17 mouse cellular contexts compared by ENCODE assay signal in genomic region chr14:20225525-20225924, GRCm38 (mm10). TPM values are rescaled to one million over a fixed set of nuclear protein-coding genes. Genes with fewer than 3 reads are reported as not detected.
DNase-seq lines count a peak whose midpoint lies in the region; ATAC-seq lines count a peak whose summit lies in the region.
"Had no signal": no experiment of that assay in that cellular context is flagged by ENCODE, and none has a peak within 500 bp of the region (broad histone marks: within the 10 kb centered on the region; RNA-seq: fewer than 3 reads in every experiment).

No protein-coding gene starts in this region.

- ATAC-seq in embryonic facial prominence, embryonic 11.5 days (replicated peaks; ENCODE audit: insufficient number of reproducible peaks, low FRiP score, low TSS enrichment, low read depth): peak; percentile 74
- ATAC-seq in hindbrain, embryonic 14.5 days (ENCODE audit: low FRiP score): peak; percentile 42; the same call in 1 of the 2 replicates
- peak; percentile 67; the same call in 1 of the 2 replicates for ATAC-seq in midbrain, embryonic 14.5 days (ENCODE audit: low FRiP score, low TSS enrichment)
- no peak for ATAC-seq in erythroid progenitor cell, adult 5-6 weeks (replicated peaks; ENCODE audit: low FRiP score, poor library complexity, severe bottlenecking)
- ATAC-seq: CD4-positive, CD25-positive, alpha-beta regulatory T cell, adult 4 months had no signal

- 46% methylated on average over 4 of the region's 4 CpGs for WGBS in embryonic facial prominence, embryonic 11.5 days
- 12% methylated on average over 4 of the region's 4 CpGs for WGBS in hindbrain, embryonic 14.5 days
- WGBS in midbrain, embryonic 14.5 days: 5% methylated on average over 4 of the region's 4 CpGs

- DNase-seq in embryo, embryonic 10 days (ENCODE audit: low spot score): peak; percentile 74
- peak; percentile 46 for DNase-seq in embryonic facial prominence, embryonic 11.5 days (ENCODE audit: low spot score)
- peak; percentile 29 for DNase-seq in hindbrain, embryonic 14.5 days (ENCODE audit: low spot score)
- DNase-seq in midbrain, embryonic 14.5 days: peak; percentile 75
- no peak for DNase-seq in gastrocnemius, postnatal 25 days
- DNase-seq in cerebellum, adult 8-10 months: no peak
- no peak for DNase-seq in heart, postnatal 10 days
- DNase-seq: cerebellum, postnatal 36 days; heart, postnatal 36 days; kidney, postnatal 14 days; lung, postnatal 10 days; thymus, postnatal 14 days had no signal

- 0 out of 2 replicates have a peak overlapping the region, but pooled peaks have one; percentile 31 for H3K27ac ChIP-seq in embryonic facial prominence, embryonic 11.5 days (replicated peaks; ENCODE audit: low read depth, low read length)
- no peak overlapping the region for H3K27ac ChIP-seq in hindbrain, embryonic 14.5 days
- H3K27ac ChIP-seq in midbrain, embryonic 14.5 days (replicated peaks; ENCODE audit: low read depth, low read length): peak overlapping the region; percentile 15; the same call in 1 of the 2 replicates

- no peak overlapping the region for H3K4me3 ChIP-seq in embryonic facial prominence, embryonic 11.5 days (ENCODE audit: low read depth, low read length)
- H3K4me3 ChIP-seq in hindbrain, embryonic 14.5 days (replicated peaks; ENCODE audit: low read length): no peak overlapping the region
- H3K4me3 ChIP-seq in midbrain, embryonic 14.5 days (replicated peaks; ENCODE audit: low read depth, low read length): no peak overlapping the region

- H3K27me3 ChIP-seq in embryonic facial prominence, embryonic 11.5 days (ENCODE audit: control insufficient read depth, insufficient read depth, low read length): no peaks in the 10 kb centered on the region
- H3K27me3 ChIP-seq in hindbrain, embryonic 14.5 days (ENCODE audit: control insufficient read depth, insufficient read depth, low read length): no peaks in the 10 kb centered on the region
- H3K27me3 ChIP-seq in midbrain, embryonic 14.5 days (ENCODE audit: control insufficient read depth, insufficient read depth, low read length): no peaks in the 10 kb centered on the region

- H3K4me1 ChIP-seq in embryonic facial prominence, embryonic 11.5 days (ENCODE audit: control insufficient read depth, insufficient read depth, low read length): no peaks in the 10 kb centered on the region
- H3K4me1 ChIP-seq in hindbrain, embryonic 14.5 days (replicated peaks; ENCODE audit: control insufficient read depth, insufficient read depth, low read length): peaks cover 17% of the 10 kb centered on the region
- peaks cover 28% of the 10 kb centered on the region for H3K4me1 ChIP-seq in midbrain, embryonic 14.5 days (ENCODE audit: control insufficient read depth, insufficient read depth, low read length)

- H3K9me3 ChIP-seq in embryonic facial prominence, embryonic 11.5 days (replicated peaks; ENCODE audit: control insufficient read depth, low read length): no peaks in the 10 kb centered on the region
- H3K9me3 ChIP-seq in hindbrain, embryonic 14.5 days (ENCODE audit: control insufficient read depth, low read length): no peaks in the 10 kb centered on the region
- no peaks in the 10 kb centered on the region for H3K9me3 ChIP-seq in midbrain, embryonic 14.5 days (ENCODE audit: control insufficient read depth, low read length)

- H3K36me3 ChIP-seq in embryonic facial prominence, embryonic 11.5 days (replicated peaks; ENCODE audit: control insufficient read depth, insufficient read depth, low read depth, low read length): no peaks in the 10 kb centered on the region
- no peaks in the 10 kb centered on the region for H3K36me3 ChIP-seq in hindbrain, embryonic 14.5 days (replicated peaks; ENCODE audit: control insufficient read depth, insufficient read depth)
- no peaks in the 10 kb centered on the region for H3K36me3 ChIP-seq in midbrain, embryonic 14.5 days (ENCODE audit: control insufficient read depth, insufficient read depth, low read length)

- H3K9ac ChIP-seq in embryonic facial prominence, embryonic 11.5 days (replicated peaks; ENCODE audit: low read length): peak overlapping the region; percentile 3; the same call in 1 of the 2 replicates
- no peak overlapping the region for H3K9ac ChIP-seq in hindbrain, embryonic 14.5 days
- H3K9ac ChIP-seq in midbrain, embryonic 14.5 days (replicated peaks; ENCODE audit: low read length): 0 out of 2 replicates have a peak overlapping the region, but pooled peaks have one; percentile 26

- no peak overlapping the region for H3K4me2 ChIP-seq in embryonic facial prominence, embryonic 11.5 days (ENCODE audit: low read depth, low read length)
- no peak overlapping the region for H3K4me2 ChIP-seq in hindbrain, embryonic 14.5 days (replicated peaks)
- H3K4me2 ChIP-seq in midbrain, embryonic 14.5 days (ENCODE audit: low read length): no peak overlapping the region

- intact Hi-C loops in heart, postnatal 10 days (cut with DNase I): no loop called here

RNA-seq across cellular contexts. Expression of gene Kcnk16, which starts 43.5 kb away (rescaled TPM):
- polyA plus RNA-seq in embryonic facial prominence, embryonic 11.5 days (2014; fragmentation: Nextera tagmentation; extraction: Ambion mirVana): 0.31 TPM in 1 of 2 replicates, not detected in the other
- not detected in 2 replicates for polyA plus RNA-seq in hindbrain, embryonic 14.5 days (2014; fragmentation: Nextera tagmentation; extraction: Ambion mirVana)
- polyA plus RNA-seq in midbrain, embryonic 14.5 days (2014; fragmentation: Nextera tagmentation; extraction: Ambion mirVana): not detected in 2 replicates
- not detected in 2 replicates for total RNA-seq in erythroid progenitor cell, adult 5-6 weeks (2015; ENCODE audit: low replicate concordance)
- not detected in 2 replicates for total RNA-seq in erythroid progenitor cell, adult 5-6 weeks (2017; ENCODE audit: low replicate concordance)
- total RNA-seq in gastrocnemius, postnatal 25 days (2021): not detected
- not detected for total RNA-seq in heart, postnatal 10 days (2021)
- total RNA-seq: granulocyte monocyte progenitor cell, adult 5-6 weeks; heart, postnatal 36 days; layer of hippocampus, postnatal 14 days had no signal
- polyA plus RNA-seq: CD4-positive, CD25-positive, alpha-beta regulatory T cell, adult 4 months; limb, embryonic 14.5 days had no signal

RNA-seq across cellular contexts. Expression of gene Kcnk5, which starts 43.9 kb away (rescaled TPM):
- polyA plus RNA-seq in embryonic facial prominence, embryonic 11.5 days (2014; fragmentation: Nextera tagmentation; extraction: Ambion mirVana): 4.5 and 5.2 TPM in 2 replicates
- 0.65 and 1.2 TPM in 2 replicates for polyA plus RNA-seq in hindbrain, embryonic 14.5 days (2014; fragmentation: Nextera tagmentation; extraction: Ambion mirVana)
- polyA plus RNA-seq in midbrain, embryonic 14.5 days (2014; fragmentation: Nextera tagmentation; extraction: Ambion mirVana): 0.43 and 0.88 TPM in 2 replicates
- 2.2 and 3.4 TPM in 2 replicates for total RNA-seq in erythroid progenitor cell, adult 5-6 weeks (2015; ENCODE audit: low replicate concordance)
- 2.4 and 3.6 TPM in 2 replicates for total RNA-seq in erythroid progenitor cell, adult 5-6 weeks (2017; ENCODE audit: low replicate concordance)
- total RNA-seq in gastrocnemius, postnatal 25 days (2021): under 1 TPM; 0.28 to 0.70 TPM
- 1 to 10 TPM; 1.1 to 1.4 TPM for total RNA-seq in heart, postnatal 10 days (2021)

Comparison
In these comparisons a context has a peak if more than half of its experiments do, and no peak if none do; other contexts are left out.
1. DNase-seq: peak in embryo, embryonic 10 days (single experiment), embryonic facial prominence, embryonic 11.5 days (single experiment), hindbrain, embryonic 14.5 days (single experiment) and midbrain, embryonic 14.5 days (single experiment); none in gastrocnemius, postnatal 25 days (single experiment), cerebellum, adult 8-10 months (single experiment) and heart, postnatal 10 days (0 of 2).